Mouse (Mus musculus) embryonic facial prominence, embryonic 14.5 days (tissue): ENCODE results near the gene Nfya. TPM values are rescaled to one million over a fixed set of nuclear protein-coding genes. Genes with fewer than 3 reads are reported as not detected.
A peak's percentile ranks its signal among the peaks of the same experiment; 100 is the strongest.

Experiments used
- ATAC-seq: fragments of 200-750 bp; cut with Nextera tagmentation; 2 replicates; pipeline ENCODE4 v1.8.0; 2017; ENCODE audit warnings: low read depth, moderate number of reproducible peaks, moderate TSS enrichment
- DNase-seq: peaks from one replicate; pipeline ENCODE4 v3.0.0-alpha.2; 2015; ENCODE audit warnings: low spot score
- H3K27ac ChIP-seq: fragments of 300-500 bp; sonication (generic); replicated peaks from 2 replicates; pipeline ENCODE4 v1.5.1; 2014; ENCODE audit warnings: low read depth, mild to moderate bottlenecking, low read length, moderate library complexity
- H3K27me3 ChIP-seq: fragments of 300-500 bp; sonication (generic); replicated peaks from 2 replicates; pipeline ENCODE4 v1.6.1; 2014; ENCODE audit warnings: low read length; ENCODE audit not compliant: control insufficient read depth, insufficient read depth
- H3K36me3 ChIP-seq: fragments of 300-500 bp; sonication (generic); 2 replicates; pipeline ENCODE4 v1.6.1; 2014; ENCODE audit warnings: low read length, mixed read lengths; ENCODE audit not compliant: control insufficient read depth, insufficient read depth
- H3K4me1 ChIP-seq: fragments of 300-500 bp; sonication (generic); 2 replicates; pipeline ENCODE4 v1.6.1; 2014; ENCODE audit warnings: antibody characterized with exemption, low read length; ENCODE audit not compliant: control insufficient read depth, insufficient read depth
- H3K4me2 ChIP-seq: fragments of 300-500 bp; sonication (generic); 2 replicates; pipeline ENCODE4 v1.6.1; 2014; ENCODE audit warnings: low read depth, mild to moderate bottlenecking, low read length, moderate library complexity, mixed read lengths
- H3K4me3 ChIP-seq: fragments of 300-500 bp; sonication (generic); 2 replicates; pipeline ENCODE4 v1.5.1; 2014; ENCODE audit warnings: low read depth, mild to moderate bottlenecking, low read length
- H3K9ac ChIP-seq: fragments of 300-500 bp; sonication (generic); 2 replicates; pipeline ENCODE4 v1.6.1; 2014; ENCODE audit warnings: low read depth, mild to moderate bottlenecking, low read length, moderate library complexity, mixed read lengths
- H3K9me3 ChIP-seq: fragments of 300-500 bp; sonication (generic); 2 replicates; pipeline ENCODE4 v1.6.1; 2016; ENCODE audit warnings: low read length; ENCODE audit not compliant: control insufficient read depth
- WGBS: fragments of 180-500 bp; shearing (Covaris S2); extraction: QIAGEN DNeasy Blood & Tissue Kit; methylation state at CpG from one replicate; pipeline ENCODE4 v1.1.7; 2014; 5-methylcytosine and 5-hydroxymethylcytosine counted together
- polyA plus RNA-seq: library from polyadenylated mRNA; unstranded; fragments of >200 nt; fragmentation: Nextera tagmentation; extraction: Ambion mirVana; gene quantifications from 2 replicates; pipeline ENCODE4 v1.2.1, GENCODE M21; 2014

Nfya gene
- 16.2 and 16.7 TPM in 2 replicates for polyA plus RNA-seq

GRCm38 (mm10) chr17:48409380-48410298 is at the start of gene Nfya, which contains the start of gene Oard1:
Gene Nfya (minus strand): TSS chr17:48409906.
Gene Oard1 (plus strand): TSS chr17:48410014.
- peak; percentile 100 for DNase-seq
- WGBS: under 1% methylated on average over 40 of the region's 84 CpGs
- peak; percentile 97 for ATAC-seq
- H3K4me2 ChIP-seq: peak within 1 kb of the TSS; percentile 74
- H3K9me3 ChIP-seq: no peaks in the 10 kb centered on the region
- peak within 1 kb of the TSS; percentile 100 for H3K9ac ChIP-seq
- H3K27ac ChIP-seq: peak within 1 kb of the TSS; percentile 100
- 0 out of 2 replicates have a peak, but pooled peaks cover 3% of the 10 kb centered on the region for H3K36me3 ChIP-seq
- peak within 1 kb of the TSS; percentile 97 for H3K4me3 ChIP-seq
- H3K27me3 ChIP-seq: no peaks in the 10 kb centered on the region
- peaks cover 20% of the 10 kb centered on the region for H3K4me1 ChIP-seq

- DNase-seq (no peak), ATAC-seq (no peak)
- Histone ChIP-seq H3K4me2 (no peak overlapping the region), H3K36me3 (no peaks in the 10 kb centered on the region), H3K4me1 (no peaks in the 10 kb centered on the region), H3K9me3 (no peaks in the 10 kb centered on the region), H3K27ac (no peak overlapping the region), H3K27me3 (no peaks in the 10 kb centered on the region), H3K4me3 (no peak overlapping the region), H3K9ac (no peak overlapping the region)
- WGBS: 79% methylated on average over 13 of the region's 13 CpGs
These were observed 48.4 kb upstream of the Nfya start for GRCm38 (mm10) chr17:48457971-48458653.

DNA sequence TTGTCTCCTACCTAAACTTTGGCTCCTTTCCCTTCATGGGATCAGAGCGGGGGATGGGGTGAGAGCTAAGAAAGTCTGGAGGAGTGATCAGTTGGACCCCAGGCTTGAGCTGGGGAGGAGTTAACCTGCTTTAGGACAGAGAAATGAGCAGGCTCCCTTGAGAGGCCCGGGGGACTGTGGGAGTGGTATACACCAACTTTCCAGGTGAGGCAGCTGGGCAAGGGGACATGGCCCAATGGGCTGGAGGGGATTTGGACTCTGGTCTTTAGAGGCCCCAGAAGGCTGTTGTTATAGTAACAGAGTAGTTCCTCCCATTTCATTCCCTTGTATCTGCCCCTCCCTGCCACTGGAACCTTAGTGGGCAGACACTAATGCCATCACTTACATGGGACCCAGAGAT is 46.2 kb upstream of the Nfya start:
- Histone ChIP-seq H3K4me2 (no peak overlapping the region), H3K4me3 (no peak overlapping the region), H3K4me1 (no peaks in the 10 kb centered on the region), H3K9me3 (no peaks in the 10 kb centered on the region), H3K27me3 (no peaks in the 10 kb centered on the region), H3K9ac (no peak overlapping the region), H3K36me3 (no peaks in the 10 kb centered on the region), H3K27ac (no peak overlapping the region)
- ATAC-seq (no peak), DNase-seq (no peak)
- 92% methylated on average over 2 of the region's 2 CpGs for WGBS

DNA sequence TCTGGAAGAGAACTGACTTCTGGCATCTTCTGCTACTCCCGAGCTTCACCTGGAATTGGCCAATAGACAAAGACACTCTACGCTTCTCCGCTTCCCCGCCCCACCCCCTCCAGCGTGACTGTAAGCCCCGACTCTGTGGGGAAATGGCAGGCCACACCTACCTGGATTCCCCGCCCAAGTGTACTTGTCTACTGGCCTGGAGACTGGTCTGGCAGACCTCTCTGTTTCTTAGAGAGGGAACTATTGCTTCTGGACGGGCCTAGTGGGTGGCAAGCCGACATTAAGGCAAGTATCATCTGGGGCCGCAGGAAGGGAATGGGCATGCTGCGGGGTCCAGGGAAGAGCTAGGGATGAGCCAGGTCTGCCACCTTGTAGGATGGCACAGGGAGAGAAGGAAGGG is 45.0 kb upstream of the Nfya start, which contains the start of gene Unc5cl:
Gene Unc5cl (plus strand): TSS at position 214 of the 400 bp plus-strand sequence.
- ATAC-seq (0 out of 2 replicates have a peak, but pooled peaks have one; percentile 47), DNase-seq (no peak)
- no peaks in the 10 kb centered on the region for H3K4me1 ChIP-seq
- H3K9me3 ChIP-seq: no peaks in the 10 kb centered on the region
- no peak within 1 kb of the TSS for H3K4me3 ChIP-seq
- H3K9ac ChIP-seq: no peak within 1 kb of the TSS
- 57% methylated on average over 11 of the region's 11 CpGs for WGBS
- no peak within 1 kb of the TSS for H3K27ac ChIP-seq
- no peaks in the 10 kb centered on the region for H3K36me3 ChIP-seq
- H3K27me3 ChIP-seq: no peaks in the 10 kb centered on the region
- 0 out of 2 replicates have a peak within 1 kb of the TSS, but pooled peaks have one; percentile 7 for H3K4me2 ChIP-seq

DNA sequence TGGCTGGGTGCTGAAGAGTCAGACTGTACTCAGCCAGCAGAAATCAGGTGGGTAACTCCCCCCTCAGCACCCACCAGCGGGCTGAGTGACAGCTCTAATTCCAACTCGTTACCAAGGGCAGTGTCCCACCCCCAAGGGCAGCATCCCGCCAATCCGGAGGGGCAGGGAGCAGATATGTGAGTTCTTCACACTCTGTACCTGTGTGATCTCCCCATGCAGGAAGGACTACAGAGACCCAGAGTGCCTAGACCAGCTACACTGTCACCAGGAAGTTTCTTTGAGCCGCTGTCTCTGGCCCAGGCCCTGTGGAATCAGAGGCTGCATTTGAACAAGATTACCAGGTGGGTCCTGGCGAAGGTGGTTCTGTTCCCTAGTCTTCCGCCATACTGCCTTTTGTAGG is 44.5 kb upstream of the Nfya start:
- DNase-seq: no peak
- Histone ChIP-seq H3K4me1 (no peaks in the 10 kb centered on the region), H3K9ac (no peak overlapping the region), H3K27me3 (no peaks in the 10 kb centered on the region), H3K27ac (no peak overlapping the region), H3K9me3 (no peaks in the 10 kb centered on the region), H3K4me2 (0 out of 2 replicates have a peak overlapping the region, but pooled peaks have one; percentile 7), H3K36me3 (no peaks in the 10 kb centered on the region), H3K4me3 (no peak overlapping the region)
- WGBS: 54% methylated on average over 7 of the region's 7 CpGs
- no peak for ATAC-seq

DNA sequence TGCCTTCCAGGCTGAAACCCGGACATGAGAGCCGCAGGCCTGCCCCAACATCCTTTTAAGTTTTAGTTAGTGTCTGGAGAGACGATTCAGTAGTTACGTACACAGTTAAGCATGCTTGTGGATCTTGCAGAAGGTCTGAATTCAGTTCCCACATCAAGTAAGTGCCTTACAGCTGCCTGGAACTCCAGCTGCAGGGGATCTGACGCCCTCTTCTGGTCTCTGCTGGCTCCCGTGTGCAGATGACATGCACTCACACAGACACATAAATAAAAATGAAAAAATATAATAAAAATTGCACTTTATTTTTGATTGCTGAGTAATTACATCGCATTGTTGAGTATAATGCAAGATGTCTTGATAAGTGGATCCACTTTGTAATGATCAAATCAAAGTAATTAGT is 43.8 kb upstream of the Nfya start:
- ATAC-seq (no peak), DNase-seq (no peak)
- Histone ChIP-seq H3K4me2 (no peak overlapping the region), H3K9me3 (no peaks in the 10 kb centered on the region), H3K9ac (no peak overlapping the region), H3K4me3 (no peak overlapping the region), H3K27me3 (no peaks in the 10 kb centered on the region), H3K4me1 (no peaks in the 10 kb centered on the region), H3K36me3 (no peaks in the 10 kb centered on the region), H3K27ac (no peak overlapping the region)
- WGBS: 70% methylated on average over 7 of the region's 7 CpGs

DNA sequence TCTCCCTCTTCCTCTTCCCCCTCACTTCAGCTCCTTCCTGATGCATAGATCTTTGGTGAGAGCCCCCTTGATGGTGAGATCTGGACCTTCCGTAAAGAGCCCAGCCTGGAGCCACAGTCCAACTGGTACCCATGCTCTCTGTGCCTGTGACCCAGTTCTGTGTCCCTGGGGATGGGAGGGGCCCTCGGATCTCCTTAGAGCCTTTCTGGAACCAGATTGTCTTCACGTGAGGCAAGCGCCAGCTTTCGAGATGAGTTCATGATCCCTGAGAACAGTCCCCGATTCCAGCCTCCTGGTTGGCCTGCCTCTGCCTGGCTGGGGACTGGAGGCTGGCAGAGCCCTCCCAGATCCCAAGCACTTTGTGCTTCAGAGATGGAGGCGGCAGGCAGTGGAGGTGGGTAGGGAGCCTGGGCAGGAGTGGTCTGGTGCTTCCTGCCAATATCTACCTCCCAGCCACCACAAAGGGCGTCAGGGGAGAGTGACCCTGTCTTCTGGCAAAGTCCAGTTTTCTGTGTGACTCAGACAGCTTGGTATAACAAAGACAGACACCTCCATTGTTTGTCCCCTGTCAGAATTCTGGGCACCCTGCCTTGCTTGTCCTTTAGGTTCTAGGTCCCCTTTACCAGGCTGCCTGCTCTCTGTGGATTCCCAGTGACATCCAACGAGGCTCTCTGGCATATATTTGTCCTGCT is 42.2 kb upstream of the Nfya start:
- Histone ChIP-seq H3K9me3 (no peaks in the 10 kb centered on the region), H3K36me3 (no peaks in the 10 kb centered on the region)
- WGBS: 69% methylated on average over 9 of the region's 9 CpGs

DNA sequence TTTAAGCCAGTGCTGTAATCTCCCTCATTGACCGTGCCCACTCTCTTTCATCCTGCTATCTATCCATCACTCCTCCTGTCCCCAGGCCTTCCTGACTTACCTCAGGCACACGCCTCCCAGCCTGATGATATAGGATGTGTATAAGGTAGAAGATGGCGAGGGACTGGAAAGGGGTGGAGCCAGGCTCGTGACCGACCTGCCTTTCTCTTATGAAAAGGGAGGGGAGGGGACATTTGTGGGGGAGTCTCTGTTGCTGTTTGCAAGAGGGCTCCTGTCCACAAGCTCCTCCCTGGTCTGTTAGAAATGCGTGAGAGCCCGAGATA is 41.6 kb upstream of the Nfya start, which contains the start of gene Tspo2:
Gene Tspo2 (minus strand): TSS at position 170 of the 323 bp plus-strand sequence.
- ATAC-seq (no peak), DNase-seq (no peak)
- Histone ChIP-seq H3K9me3 (no peaks in the 10 kb centered on the region), H3K4me3 (no peak within 1 kb of the TSS), H3K27ac (no peak within 1 kb of the TSS), H3K27me3 (no peaks in the 10 kb centered on the region), H3K9ac (no peak within 1 kb of the TSS), H3K4me2 (no peak within 1 kb of the TSS), H3K36me3 (no peaks in the 10 kb centered on the region), H3K4me1 (no peaks in the 10 kb centered on the region)
- 54% methylated on average over 7 of the region's 7 CpGs for WGBS

More for the DNA sequence above, 42.2 kb upstream of the Nfya start:
- H3K4me3 ChIP-seq: no peak overlapping the region
- H3K4me2 ChIP-seq: no peak overlapping the region
- no peak overlapping the region for H3K9ac ChIP-seq
- ATAC-seq (no peak), DNase-seq (no peak)
- H3K4me1 ChIP-seq: no peaks in the 10 kb centered on the region
- H3K27ac ChIP-seq: no peak overlapping the region
- H3K27me3 ChIP-seq: no peaks in the 10 kb centered on the region
